Mouse (Mus musculus): ENCODE measurements around the gene Slc6a11. TPM values are rescaled to one million over a fixed set of nuclear protein-coding genes. Genes with fewer than 3 reads are reported as not detected.

Slc6a11 gene
- total RNA-seq (2017) = not detected in 2 replicates

DNA sequence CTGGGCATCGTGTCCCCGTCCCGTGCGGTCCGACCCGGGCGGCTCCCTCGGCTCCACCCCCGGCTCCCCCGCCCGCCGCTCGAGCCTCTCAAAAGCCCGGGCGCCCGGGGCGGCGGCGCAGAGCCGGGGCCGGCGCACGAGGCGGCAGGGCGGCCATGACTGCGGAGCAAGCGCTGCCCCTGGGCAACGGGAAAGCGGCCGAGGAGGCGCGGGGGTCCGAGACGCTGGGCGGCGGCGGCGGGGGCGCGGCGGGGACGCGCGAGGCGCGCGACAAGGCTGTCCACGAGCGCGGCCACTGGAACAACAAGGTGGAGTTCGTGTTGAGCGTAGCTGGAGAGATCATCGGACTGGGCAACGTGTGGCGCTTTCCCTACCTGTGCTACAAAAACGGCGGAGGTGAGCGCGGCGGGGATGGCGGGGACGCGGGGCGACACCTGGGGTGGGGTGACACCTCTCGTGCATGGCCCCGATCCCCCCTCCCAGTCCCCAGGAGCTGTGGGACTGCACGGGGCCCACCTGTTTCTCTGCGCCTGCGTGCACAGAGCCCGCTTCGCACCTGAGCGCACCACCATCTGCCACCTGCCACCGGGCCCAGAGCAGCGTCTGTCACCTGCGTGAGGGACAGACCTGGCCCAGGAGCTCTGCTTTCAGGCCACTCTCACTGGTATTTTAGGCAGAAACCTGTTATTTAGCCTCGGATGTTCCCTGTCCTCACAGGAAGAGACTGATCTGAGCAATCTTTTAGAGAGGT, at the start of gene Slc6a11:
Slc6a11 (plus strand) TSS at position 120 of the 751 bp plus-strand sequence.
- no peak for ATAC-seq (replicated peaks; ENCODE audit: low read depth, poor library complexity, severe bottlenecking)

DNA sequence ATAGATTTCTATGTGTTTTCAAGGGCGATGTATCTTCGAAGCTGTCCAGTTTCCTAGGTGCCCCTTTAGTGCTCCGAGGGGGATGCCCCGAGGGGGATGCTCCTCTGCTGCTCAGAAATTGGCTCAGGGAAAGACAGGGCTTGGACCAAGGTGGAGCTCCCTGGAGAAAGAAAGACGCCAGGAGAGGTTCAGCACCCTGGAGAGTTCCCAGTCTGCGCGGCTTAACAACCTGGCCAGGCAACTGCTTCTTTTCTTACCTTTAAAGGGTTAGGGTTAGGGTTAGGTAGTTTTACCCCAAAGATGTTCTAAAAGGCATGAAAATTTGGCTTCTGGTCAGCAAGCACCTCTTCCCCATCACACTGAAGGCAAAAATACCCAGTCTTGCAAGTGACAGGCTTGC, 43.9 kb upstream of the Slc6a11 start:
- 0 out of 2 replicates have a peak, but pooled peaks have one; percentile 39 for ATAC-seq (replicated peaks; ENCODE audit: low read depth, poor library complexity, severe bottlenecking)

DNA sequence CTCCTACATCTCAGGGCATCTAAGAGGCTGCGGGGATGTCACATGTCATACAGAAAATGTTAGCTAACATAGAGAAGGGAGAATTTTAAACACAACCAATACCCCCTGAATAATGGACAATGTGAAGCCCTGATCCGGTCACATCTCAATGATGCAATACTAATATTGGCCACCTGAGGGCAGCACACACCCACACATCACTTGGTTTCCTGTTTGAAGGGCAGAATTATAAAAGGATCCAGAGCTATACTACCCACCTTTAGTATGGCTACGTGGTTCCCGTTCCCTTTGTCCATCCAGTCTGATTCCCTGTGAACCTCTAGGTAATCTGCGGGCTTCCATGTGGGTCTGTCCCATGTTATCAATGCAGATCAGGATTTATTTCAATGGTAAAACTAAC, 41.4 kb upstream of the Slc6a11 start:
- ATAC-seq (replicated peaks; ENCODE audit: low read depth, poor library complexity, severe bottlenecking) = peak; percentile 78

DNA sequence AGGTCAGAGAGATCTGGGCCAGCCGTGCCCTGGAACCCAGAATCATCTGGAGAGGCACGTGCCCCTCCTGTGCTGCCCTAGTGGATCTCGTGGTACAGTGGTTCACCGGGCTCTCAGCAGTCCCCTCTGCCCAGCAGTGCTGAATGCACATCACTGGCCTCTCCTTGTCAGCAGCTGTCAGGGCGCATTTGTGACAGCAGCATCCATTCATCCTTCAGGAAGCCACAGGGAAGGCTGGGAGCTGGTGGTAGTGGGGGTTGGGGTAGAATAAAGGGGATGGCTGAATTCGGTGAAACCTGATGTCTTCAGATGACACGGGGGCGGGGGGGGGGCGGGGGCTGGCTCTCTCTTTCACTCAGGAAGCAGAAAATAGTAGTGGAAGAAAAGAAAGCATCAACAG, 38.8 kb upstream of the Slc6a11 start:
- no peak for ATAC-seq (replicated peaks; ENCODE audit: low read depth, poor library complexity, severe bottlenecking)

DNA sequence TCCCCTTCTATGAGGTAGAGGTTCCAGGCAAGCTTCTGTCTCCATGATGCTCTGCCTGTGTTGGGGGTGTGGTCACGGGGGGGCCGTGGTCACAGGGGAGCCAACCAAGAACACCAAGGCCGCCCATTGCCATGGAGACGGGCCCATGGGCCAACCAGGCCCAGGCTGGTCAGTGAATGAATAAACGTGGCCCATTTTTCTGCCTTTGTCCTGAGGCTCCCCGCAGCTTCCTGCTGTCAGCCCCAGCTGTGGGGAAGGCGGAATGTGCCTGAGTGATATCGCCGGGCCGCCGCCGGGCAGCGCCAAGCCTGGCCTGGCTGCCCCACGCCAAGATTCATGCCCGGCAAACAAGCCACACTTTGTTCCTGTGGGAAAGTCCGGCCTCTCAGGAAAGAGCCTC, 36.8 kb upstream of the Slc6a11 start:
- ATAC-seq (replicated peaks; ENCODE audit: low read depth, poor library complexity, severe bottlenecking) = no peak

DNA sequence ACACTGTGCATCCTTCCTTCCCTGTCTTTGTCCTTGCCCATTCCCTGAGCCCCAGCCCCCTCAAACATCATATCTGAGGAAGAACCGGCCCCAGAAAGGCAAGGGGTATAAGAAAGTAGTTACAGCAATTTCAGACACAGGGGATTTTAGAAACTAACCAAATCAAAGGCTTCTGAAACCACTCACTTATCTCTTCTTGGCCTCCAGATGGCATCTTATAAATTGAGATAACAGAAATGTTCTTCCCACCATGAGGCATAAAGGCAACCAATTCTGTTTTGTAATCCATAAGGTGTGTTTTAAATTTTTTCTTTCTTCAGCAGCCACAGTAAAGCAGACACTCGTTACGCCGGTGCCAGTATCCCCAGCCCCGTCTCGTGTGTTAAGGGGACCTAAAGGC, 34.5 kb upstream of the Slc6a11 start:
- ATAC-seq (replicated peaks; ENCODE audit: low read depth, poor library complexity, severe bottlenecking) = no peak

DNA sequence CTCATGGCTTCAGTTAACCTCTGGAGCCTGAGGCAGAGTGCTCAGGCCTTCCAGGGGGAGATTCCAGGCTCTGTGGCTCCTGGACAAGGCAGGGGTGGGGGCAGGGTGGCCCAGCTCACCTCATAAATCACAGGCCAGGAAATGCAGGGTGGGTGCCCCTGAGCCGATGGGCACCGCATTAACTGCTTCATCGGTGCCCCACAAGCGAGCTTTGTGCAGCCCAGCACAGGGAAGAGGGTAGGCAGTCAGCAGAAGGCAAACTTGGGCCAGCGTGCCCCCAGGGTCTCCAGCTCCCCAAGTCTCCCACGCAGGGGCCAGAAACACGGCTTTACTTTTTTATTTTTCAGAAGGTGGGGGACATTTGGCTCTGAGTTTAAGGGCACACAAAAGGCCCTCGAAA, 29.1 kb upstream of the Slc6a11 start:
- no peak for ATAC-seq (replicated peaks; ENCODE audit: low read depth, poor library complexity, severe bottlenecking)

DNA sequence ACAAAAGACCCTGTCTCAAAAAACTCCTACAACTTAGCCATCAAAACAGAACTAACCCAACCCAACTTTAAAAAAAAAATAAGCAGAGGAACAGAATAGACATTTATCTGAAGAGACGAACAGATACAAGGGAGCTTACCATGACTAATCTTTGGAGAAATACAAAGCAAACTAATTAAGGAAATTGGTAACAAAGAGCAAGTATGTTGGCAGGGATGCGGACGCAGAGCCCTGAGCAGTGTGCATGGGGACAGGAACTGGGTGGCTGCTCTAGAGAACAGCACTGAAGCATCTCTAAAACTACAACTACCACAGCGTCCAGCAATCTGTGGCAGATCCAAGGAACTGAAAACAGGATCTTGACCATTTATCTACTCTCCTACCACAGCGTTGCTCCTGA, 11.5 kb upstream of the Slc6a11 start:
- no peak for ATAC-seq (replicated peaks; ENCODE audit: low read depth, poor library complexity, severe bottlenecking)

DNA sequence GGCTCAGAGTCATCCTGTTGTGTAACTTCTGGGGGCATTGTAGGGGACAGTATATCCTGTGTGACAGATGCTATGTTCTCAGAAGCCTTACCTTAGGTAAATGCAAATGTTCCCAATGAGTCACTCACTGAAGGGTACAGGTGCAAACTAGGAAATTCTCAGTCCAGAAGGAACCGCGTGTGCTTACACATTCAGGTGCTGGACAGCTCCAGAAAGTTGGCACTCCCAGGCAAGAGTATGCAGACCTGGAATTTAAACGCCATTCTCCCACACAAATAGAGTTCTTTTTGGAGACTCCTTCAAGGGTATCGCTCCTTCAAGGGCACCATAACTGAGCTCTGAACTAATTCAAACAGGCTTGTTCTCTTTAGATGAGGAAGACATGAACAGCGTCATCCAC, 5.5 kb upstream of the Slc6a11 start:
- ATAC-seq (replicated peaks; ENCODE audit: low read depth, poor library complexity, severe bottlenecking) = no peak

DNA sequence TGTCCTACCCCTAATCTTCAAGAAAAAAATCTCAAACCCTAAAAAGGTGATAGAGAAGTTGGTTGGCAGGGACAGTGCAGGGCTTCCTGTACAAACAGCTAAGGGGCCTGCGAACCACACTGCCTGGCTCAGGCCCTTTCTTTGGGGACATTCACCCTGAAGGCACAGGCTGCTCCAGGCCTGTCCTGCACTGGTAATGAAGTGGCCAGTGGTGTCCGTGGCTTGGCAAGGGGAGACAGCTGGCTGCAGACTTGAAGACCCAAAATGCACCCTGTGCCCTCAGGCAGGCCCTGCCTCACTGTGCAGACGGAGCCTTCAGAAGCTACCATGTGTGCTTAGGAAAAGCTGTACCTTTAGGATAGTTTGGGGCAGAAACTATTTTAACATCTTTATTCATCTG, 1.4 kb downstream of the Slc6a11 start:
- ATAC-seq (replicated peaks; ENCODE audit: low read depth, poor library complexity, severe bottlenecking) = no peak

DNA sequence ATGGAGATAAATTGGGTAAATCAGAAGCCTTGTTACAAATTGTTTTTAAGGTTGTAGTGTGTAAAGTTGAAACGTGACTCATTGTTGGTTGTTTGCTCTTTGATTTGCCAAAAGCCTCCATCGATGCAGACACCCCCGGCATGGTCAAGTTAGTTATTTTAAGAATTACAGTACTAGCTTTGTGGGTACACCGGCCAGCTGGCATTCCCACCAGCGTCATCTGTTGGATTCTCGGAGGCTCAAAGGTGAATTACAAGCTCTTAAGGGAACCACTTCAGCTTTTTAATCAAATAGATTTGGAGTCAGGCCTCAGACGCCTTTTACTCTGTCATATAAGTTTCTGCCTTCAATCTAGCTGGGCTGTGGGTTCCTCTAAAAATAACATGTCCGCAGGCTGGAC, 1.9 kb downstream of the Slc6a11 start:
- no peak for ATAC-seq (replicated peaks; ENCODE audit: low read depth, poor library complexity, severe bottlenecking)

DNA sequence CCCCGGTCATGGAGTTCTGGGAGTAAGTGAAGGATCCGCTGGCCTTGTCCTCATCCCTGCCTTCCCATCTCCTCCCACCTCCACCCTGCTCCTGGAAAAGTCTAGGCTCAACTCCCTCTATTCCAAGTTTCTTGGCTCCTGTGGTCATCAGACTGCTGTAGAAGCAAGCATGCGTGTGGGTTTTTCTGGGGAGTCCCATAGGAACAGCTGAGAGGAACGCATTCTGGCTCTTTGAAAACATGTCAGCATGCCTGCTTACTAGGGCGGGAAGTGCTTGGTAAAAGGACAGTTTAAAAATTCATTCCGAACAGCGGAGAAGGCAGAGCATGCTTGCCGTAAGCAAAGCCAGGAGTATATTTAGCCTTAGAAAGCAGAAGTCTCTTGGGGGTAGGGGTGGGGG, 7.9 kb downstream of the Slc6a11 start:
- no peak for ATAC-seq (replicated peaks; ENCODE audit: low read depth, poor library complexity, severe bottlenecking)

DNA sequence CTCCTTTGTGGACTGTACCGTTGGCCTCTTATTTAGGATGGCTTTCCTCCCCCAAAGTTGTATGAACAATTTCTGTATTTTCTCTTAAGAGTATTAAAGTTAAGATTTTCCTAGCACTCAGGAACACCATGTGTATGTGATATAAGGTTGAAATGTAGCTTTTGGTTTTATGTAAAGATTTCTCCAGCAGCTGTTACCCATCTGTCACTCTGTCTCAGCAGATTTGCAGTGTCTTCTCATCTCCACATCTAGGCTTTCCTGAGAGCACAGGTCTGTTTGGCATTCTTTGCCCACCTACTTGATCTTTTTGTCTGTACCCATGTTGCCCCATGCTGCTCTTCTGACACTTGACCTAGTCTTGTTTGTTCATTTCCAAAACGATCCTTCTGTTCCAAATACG, 10.4 kb downstream of the Slc6a11 start:
- no peak for ATAC-seq (replicated peaks; ENCODE audit: low read depth, poor library complexity, severe bottlenecking)

DNA sequence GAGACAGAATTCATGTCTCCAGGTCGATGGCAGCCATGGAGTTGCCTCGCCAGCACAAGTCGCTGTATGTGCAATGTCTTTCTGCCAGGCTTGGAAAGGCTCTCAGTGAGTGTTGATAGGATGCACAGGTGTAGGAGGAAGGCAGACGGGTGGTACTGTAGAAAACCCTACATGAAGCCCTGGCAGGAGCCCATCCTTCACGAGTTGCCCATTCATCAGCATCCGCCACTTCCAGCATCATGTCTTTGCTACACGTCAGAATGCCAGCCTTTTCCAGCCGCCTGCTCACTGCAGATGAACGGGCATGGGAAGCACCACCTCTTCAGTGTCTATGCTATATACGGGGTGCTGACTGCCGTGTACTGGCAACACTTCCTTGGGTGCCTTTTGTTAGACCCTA, 11.4 kb downstream of the Slc6a11 start:
- ATAC-seq (replicated peaks; ENCODE audit: low read depth, poor library complexity, severe bottlenecking) = no peak

DNA sequence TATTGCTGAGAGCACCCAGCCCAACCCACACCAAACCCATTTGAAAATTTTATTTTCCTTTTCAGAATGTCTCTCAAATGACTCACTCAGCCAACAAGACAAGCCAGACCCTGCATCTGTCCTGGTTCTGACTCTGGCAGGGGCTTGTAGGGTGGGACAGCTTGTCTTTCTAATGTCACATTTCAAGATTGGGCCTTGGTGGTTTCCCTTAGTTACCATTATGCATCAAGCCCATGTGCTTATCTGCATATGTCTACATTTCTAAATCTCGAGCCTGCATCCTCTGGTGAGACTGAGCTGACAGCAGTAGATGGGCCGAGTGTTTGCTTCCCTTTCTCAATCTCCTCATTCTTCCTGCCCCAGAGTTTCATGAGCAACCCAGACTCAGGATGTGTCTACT, 12.5 kb downstream of the Slc6a11 start:
- no peak for ATAC-seq (replicated peaks; ENCODE audit: low read depth, poor library complexity, severe bottlenecking)

DNA sequence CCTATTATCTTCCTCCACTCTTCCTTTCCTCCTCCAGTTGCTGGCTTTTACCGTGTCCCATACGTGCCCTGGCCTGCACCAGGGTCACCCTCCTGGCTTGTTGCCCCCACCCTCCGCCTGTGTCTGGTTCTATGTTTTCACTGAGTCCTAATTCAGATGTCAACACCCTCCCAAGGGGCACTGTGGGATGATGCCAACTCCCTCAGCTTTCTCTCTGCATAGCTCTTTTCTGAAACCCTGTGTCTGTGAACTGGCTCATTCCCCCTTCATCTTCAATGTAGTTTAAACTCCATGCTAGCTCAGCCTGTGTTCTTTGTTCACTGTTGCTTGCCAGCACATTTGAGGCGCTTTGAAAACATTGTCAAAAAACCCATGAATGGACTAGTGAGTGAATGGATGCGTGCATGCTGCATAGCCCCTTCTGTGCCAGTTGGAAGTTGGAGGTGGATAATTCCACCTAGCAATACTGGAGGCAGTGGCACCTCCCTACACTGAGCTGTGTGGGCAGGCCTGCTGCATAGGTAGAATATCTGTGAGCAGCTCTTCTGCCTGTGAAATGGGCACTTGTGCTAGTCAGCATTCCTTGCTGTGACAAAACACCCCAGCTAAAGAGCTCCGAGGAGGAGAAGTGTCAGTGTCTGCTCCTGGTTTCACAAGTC, 13.5 kb downstream of the Slc6a11 start:
- no peak for ATAC-seq (replicated peaks; ENCODE audit: low read depth, poor library complexity, severe bottlenecking)

DNA sequence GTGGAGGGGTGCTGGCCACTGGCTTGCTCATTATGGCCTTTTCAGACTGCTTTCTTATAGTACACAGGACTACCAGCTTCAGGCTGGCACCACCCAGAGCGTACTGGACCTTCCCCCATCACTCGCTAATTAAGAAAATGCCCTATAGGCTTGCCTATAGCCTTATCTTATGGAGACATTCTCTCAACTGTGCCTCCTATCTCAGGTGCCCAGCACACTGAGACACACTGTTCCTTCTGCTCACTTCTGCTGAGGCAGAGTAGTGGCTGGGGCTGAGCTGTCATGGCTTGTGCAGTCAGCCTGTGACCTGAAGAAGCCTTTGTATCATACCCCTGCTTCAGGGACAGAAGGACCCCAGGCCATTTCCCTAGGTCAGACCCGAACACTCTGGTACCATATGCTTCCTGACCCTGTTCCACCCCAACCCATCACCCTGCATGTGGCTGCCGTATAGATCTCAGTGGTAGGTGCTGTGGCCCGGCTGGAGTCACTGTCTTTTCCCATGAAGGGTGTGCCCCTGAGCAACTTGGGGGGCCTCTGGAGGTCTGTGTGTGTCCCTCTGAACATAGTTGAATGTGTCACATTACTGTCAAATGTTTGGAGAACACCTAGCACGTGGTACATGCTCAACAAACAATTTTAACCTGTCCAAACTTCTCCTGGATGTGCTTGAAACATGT, 14.7 kb downstream of the Slc6a11 start:
- no peak for ATAC-seq (replicated peaks; ENCODE audit: low read depth, poor library complexity, severe bottlenecking)

DNA sequence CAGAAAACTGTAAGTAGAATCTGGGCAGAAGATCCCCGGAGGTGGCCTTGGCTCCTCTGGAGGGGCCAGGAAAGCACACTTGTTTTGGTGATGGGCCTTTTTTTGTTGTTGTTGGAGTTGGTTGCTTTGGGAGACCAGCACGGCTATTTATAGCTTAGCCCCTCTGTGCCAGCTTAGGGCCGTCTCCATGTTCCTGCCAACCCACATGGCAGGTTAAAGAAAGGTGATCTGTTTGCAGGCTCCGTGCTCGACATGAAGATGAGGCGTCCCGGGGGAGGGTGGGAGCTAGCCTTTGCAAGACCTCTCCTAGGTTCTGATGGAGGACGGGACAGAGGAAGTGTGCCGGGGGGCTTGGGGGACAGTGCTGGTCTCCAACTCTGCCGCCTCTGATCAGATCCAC, 24.7 kb downstream of the Slc6a11 start:
- no peak for ATAC-seq (replicated peaks; ENCODE audit: low read depth, poor library complexity, severe bottlenecking)

DNA sequence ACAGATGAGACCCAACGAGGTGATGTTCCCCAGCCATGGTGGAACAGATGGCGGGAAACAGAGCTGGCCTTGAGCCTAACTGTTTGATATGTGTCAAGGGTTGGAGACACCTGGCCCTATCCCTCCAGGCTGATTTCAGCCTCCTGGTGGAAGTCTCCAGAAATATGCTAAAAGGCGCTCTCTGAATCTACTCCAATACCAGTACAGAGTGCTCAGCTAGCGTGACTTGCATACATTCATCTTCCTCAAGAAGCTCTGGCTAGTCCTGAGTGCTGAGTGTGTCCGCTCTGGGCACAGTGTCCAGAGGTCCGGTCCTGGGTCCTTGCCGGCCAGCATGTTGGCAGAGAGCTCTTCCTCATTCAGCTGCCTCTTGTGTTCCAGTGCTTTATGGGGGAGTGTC, 27.8 kb downstream of the Slc6a11 start:
- no peak for ATAC-seq (replicated peaks; ENCODE audit: low read depth, poor library complexity, severe bottlenecking)

DNA sequence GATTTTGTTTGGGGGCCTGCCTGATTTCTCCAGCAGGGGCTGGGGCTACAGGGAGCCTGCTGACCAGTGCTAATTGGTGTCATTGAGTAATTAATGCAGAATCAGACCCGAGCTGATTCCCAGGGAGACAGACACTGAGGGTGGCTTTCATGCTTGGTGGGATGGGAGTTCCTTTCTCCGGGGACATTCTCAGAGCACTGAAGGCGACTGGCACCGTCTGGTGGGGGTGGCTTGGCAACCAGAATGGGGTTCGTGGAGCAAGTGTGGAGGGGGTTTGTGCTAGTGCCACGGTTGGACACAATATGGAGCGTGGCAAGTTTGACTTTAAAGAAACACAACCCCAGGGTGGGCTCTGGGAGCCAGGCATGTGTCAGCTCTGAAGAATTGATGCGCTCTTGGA, 29.7 kb downstream of the Slc6a11 start:
- ATAC-seq (replicated peaks; ENCODE audit: low read depth, poor library complexity, severe bottlenecking) = no peak

DNA sequence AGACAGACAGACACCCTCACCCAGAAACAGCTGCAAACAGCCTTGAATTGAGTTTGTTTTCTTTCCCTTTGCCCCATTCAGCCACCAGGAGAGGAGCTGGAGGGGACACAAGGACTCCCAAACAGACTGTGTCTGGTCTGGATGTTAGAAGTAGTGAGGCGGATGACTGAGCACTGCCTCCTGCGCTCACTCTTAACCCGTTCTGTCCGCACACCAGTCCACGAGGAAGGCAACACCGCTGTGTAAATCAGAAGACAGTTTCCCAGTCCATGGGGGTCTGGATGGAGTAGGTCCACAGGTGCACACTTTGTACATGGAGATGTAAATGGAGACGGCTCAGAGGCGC, 43.0 kb downstream of the Slc6a11 start:
- ATAC-seq (replicated peaks; ENCODE audit: low read depth, poor library complexity, severe bottlenecking) = no peak
